In the genomic region with DNA sequence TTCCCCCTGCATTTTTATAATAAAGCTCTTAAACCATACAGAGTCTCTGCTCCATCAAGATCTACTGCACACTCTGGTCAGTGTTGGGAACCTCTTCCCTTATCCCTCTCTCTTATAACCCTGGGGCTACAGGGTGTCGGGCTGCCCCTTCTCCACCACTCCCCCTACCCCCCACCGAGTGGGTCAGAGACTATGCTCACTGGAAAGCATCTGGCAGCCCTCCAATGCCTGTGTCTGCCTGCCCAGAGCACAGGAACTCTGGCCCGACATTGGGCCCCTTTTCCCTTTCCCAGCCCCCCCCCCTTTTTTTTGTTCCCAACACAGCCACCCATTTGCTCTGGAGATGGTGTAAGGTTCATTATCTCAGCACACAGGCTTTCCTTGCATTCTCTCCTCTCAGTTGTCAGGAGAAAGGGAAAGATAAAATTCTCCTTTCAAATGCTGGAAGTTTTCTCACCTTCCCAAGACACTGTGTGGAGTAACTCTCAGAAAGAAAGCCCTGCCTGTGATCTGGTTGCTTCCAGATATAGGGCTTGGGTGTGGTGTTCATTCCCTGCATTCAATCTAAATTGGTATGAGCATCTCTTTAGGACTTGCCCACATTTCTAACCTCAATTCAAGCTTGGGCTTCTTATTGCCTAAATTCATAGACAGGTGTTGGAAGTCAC, we compare ENCODE assay signal across 16 mouse cellular contexts.
DNase-seq lines count a peak whose midpoint lies in the region; ATAC-seq lines count a peak whose summit lies in the region.
"Had no signal": no experiment of that assay in that cellular context is flagged by ENCODE, and none has a peak within 500 bp of the region (broad histone marks: within the 10 kb centered on the region; RNA-seq: fewer than 3 reads in every experiment).

No protein-coding gene starts in this region.

- no peak overlapping the region for H3K27ac ChIP-seq in forebrain, embryonic 13.5 days
- H3K27ac ChIP-seq in forebrain, embryonic 15.5 days (replicated peaks) = no peak overlapping the region
- H3K27ac ChIP-seq: embryonic facial prominence, embryonic 12.5 days; gastrocnemius, adult 2 months; limb, embryonic 15.5 days had no signal

- no peaks in the 10 kb centered on the region for H3K36me3 ChIP-seq in forebrain, embryonic 13.5 days (ENCODE audit: poor library complexity, severe bottlenecking)
- H3K36me3 ChIP-seq in forebrain, embryonic 15.5 days = no peaks in the 10 kb centered on the region
- H3K36me3 ChIP-seq: embryonic facial prominence, embryonic 12.5 days; G1E; limb, embryonic 15.5 days had no signal

- ATAC-seq in forebrain, embryonic 13.5 days = 0 out of 2 replicates have a peak, but pooled peaks have one; percentile 38
- ATAC-seq in forebrain, embryonic 15.5 days (replicated peaks) = no peak
- no peak for ATAC-seq in megakaryocyte, adult 5-6 weeks (ENCODE audit: poor library complexity, severe bottlenecking)
- ATAC-seq: liver, postnatal 0 days had no signal

- H3K27me3 ChIP-seq in forebrain, embryonic 13.5 days = no peaks in the 10 kb centered on the region
- H3K27me3 ChIP-seq in forebrain, embryonic 15.5 days = no peaks in the 10 kb centered on the region
- H3K27me3 ChIP-seq: embryonic facial prominence, embryonic 12.5 days; limb, embryonic 15.5 days had no signal

- no peak overlapping the region for H3K9ac ChIP-seq in forebrain, embryonic 13.5 days
- no peak overlapping the region for H3K9ac ChIP-seq in forebrain, embryonic 15.5 days (replicated peaks)
- H3K9ac ChIP-seq: embryonic facial prominence, embryonic 12.5 days; limb, embryonic 15.5 days; liver, postnatal 0 days had no signal

- H3K4me2 ChIP-seq in forebrain, embryonic 13.5 days = no peak overlapping the region
- no peak overlapping the region for H3K4me2 ChIP-seq in forebrain, embryonic 15.5 days (replicated peaks)
- H3K4me2 ChIP-seq: embryonic facial prominence, embryonic 12.5 days; limb, embryonic 15.5 days had no signal

- H3K9me3 ChIP-seq in forebrain, embryonic 13.5 days (replicated peaks) = no peaks in the 10 kb centered on the region
- no peaks in the 10 kb centered on the region for H3K9me3 ChIP-seq in forebrain, embryonic 15.5 days
- H3K9me3 ChIP-seq: embryonic facial prominence, embryonic 12.5 days; limb, embryonic 15.5 days had no signal

- H3K4me1 ChIP-seq in forebrain, embryonic 13.5 days = 0 out of 2 replicates have a peak, but pooled peaks cover 3% of the 10 kb centered on the region
- H3K4me1 ChIP-seq in forebrain, embryonic 15.5 days = no peaks in the 10 kb centered on the region
- H3K4me1 ChIP-seq: embryonic facial prominence, embryonic 12.5 days; limb, embryonic 15.5 days had no signal

- WGBS in forebrain, embryonic 13.5 days = 36% methylated on average over 3 of the region's 3 CpGs
- 43% methylated on average over 3 of the region's 3 CpGs for WGBS in forebrain, embryonic 15.5 days

- peak; percentile 25 for DNase-seq in left cerebral cortex, postnatal 4 days
- DNase-seq in left cerebral cortex, adult 11 months (ENCODE audit: low spot score) = no peak
- peak; percentile 5 for DNase-seq in right cerebral cortex, postnatal 4 days
- no peak for DNase-seq in right cerebral cortex, adult 18-20 months
- DNase-seq: cerebellum, postnatal 36 days; gastrocnemius, adult 2 months; heart, adult 11 months; liver, postnatal 0 days; lung, postnatal 4 days; thymus, adult 18-20 months had no signal

- intact Hi-C loops in left cerebral cortex, postnatal 4 days (cut with DNase I) = no loop called here

- no peak overlapping the region for H3K4me3 ChIP-seq in forebrain, embryonic 13.5 days
- H3K4me3 ChIP-seq in forebrain, embryonic 15.5 days = no peak overlapping the region
- H3K4me3 ChIP-seq: embryonic facial prominence, embryonic 12.5 days; gastrocnemius, adult 2 months; limb, embryonic 15.5 days had no signal

Comparison
In these comparisons a context has a peak if more than half of its experiments do, and no peak if none do; other contexts are left out.
1. DNase-seq: peak in left cerebral cortex, postnatal 4 days (single experiment) and right cerebral cortex, postnatal 4 days (single experiment); none in left cerebral cortex, adult 11 months (single experiment) and right cerebral cortex, adult 18-20 months (single experiment).